Mouse (Mus musculus) heart, embryonic 10.5 days (tissue): ENCODE measurements around the gene Kdelc2. TPM values are rescaled to one million over a fixed set of nuclear protein-coding genes. Genes with fewer than 3 reads are reported as not detected.

ENCODE experiments used
- DNase-seq: peaks from one replicate; pipeline ENCODE4 v3.0.0-alpha.2; 2017; ENCODE audit warnings: low spot score
- H3K27ac ChIP-seq: fragments of 300-500 bp; sonication (generic); 2 replicates; pipeline ENCODE4 v1.5.1; 2016; ENCODE audit warnings: mild to moderate bottlenecking
- H3K27me3 ChIP-seq: fragments of 300-500 bp; sonication (generic); 2 replicates; pipeline ENCODE4 v1.6.1; 2016; ENCODE audit warnings: mild to moderate bottlenecking; ENCODE audit not compliant: poor library complexity, insufficient read depth, severe bottlenecking
- H3K36me3 ChIP-seq: fragments of 300-500 bp; sonication (generic); 2 replicates; pipeline ENCODE4 v1.6.1; 2016; ENCODE audit warnings: mild to moderate bottlenecking, moderate library complexity
- H3K4me1 ChIP-seq: fragments of 300-500 bp; sonication (generic); 2 replicates; pipeline ENCODE4 v1.6.1; 2016; ENCODE audit warnings: mild to moderate bottlenecking
- H3K4me3 ChIP-seq: fragments of 300-500 bp; sonication (generic); 2 replicates; pipeline ENCODE4 v1.5.1; 2016; ENCODE audit warnings: mild to moderate bottlenecking, moderate library complexity
- H3K9me3 ChIP-seq: fragments of 300-500 bp; sonication (generic); 2 replicates; pipeline ENCODE4 v1.6.1; 2016; ENCODE audit warnings: mild to moderate bottlenecking, moderate library complexity
- WGBS: fragments of 180-500 bp; shearing (Covaris S2); methylation state at CpG from one replicate; pipeline ENCODE4 v1.1.7; 2016; 5-methylcytosine and 5-hydroxymethylcytosine counted together
- microRNA-seq: library from miRNA; unstranded; fragments of <30 nt; microRNA quantifications from one replicate; pipeline ENCODE4, GENCODE M21; 2017
- polyA plus RNA-seq: library from polyadenylated mRNA; unstranded; fragments of >200 nt; fragmentation: Nextera tagmentation; extraction: Ambion mirVana; gene quantifications from 2 replicates; pipeline ENCODE4 v1.2.1, GENCODE M21; 2016

Gene Kdelc2
- polyA plus RNA-seq, 1 experiment from 2014 or later, result 17.5 TPM

GRCm38 (mm10) chr9:53422133-53422896, 38.5 kb downstream of the Kdelc2 start:
- H3K27ac ChIP-seq, result no peak overlapping the region
- no peak overlapping the region for H3K4me3 ChIP-seq
- no peaks in the 10 kb centered on the region for H3K9me3 ChIP-seq
- WGBS, result 49% methylated on average over 9 of the region's 9 CpGs
- no peaks in the 10 kb centered on the region for H3K36me3 ChIP-seq
- H3K27me3 ChIP-seq, result no peaks in the 10 kb centered on the region
- H3K4me1 ChIP-seq, result peaks cover 4% of the 10 kb centered on the region; the same call in 1 of the 2 replicates
- DNase-seq, result no peak

GRCm38 (mm10) chr9:53426726-53427125, 42.9 kb downstream of the Kdelc2 start:
- Histone ChIP-seq H3K36me3 (no peaks in the 10 kb centered on the region), H3K27ac (no peak overlapping the region), H3K27me3 (no peaks in the 10 kb centered on the region), H3K4me3 (no peak overlapping the region), H3K9me3 (no peaks in the 10 kb centered on the region), H3K4me1 (peaks cover 4% of the 10 kb centered on the region; the same call in 1 of the 2 replicates)
- no peak for DNase-seq
- WGBS, result 76% methylated on average over 3 of the region's 3 CpGs

DNA sequence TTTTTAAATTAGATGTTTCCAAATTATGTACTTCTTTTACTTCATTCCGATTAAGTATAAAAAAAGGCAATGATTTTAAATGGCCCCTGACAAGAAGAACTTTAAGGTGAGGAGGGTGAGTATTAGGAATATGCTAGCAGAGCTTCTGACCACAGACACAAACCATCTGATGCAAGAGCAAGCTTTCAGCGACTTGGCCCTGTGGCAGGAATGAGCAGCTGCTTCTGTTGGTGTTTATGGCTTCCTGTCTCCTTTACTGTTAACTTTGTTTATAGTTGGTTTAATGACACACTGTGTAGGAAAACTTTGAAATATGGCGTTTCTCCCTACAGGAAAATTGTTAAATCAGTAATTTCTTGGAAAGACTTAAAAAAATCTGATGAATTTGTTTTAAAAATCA, 43.8 kb downstream of the Kdelc2 start:
- no peak for DNase-seq
- Histone ChIP-seq H3K36me3 (no peaks in the 10 kb centered on the region), H3K9me3 (no peaks in the 10 kb centered on the region), H3K4me3 (no peak overlapping the region), H3K4me1 (peaks cover 4% of the 10 kb centered on the region; the same call in 1 of the 2 replicates), H3K27ac (no peak overlapping the region), H3K27me3 (no peaks in the 10 kb centered on the region)
- WGBS, result 69% methylated on average over 3 of the region's 3 CpGs

- Histone ChIP-seq H3K4me1 (no peaks in the 10 kb centered on the region), H3K36me3 (peaks cover 24% of the 10 kb centered on the region), H3K9me3 (no peaks in the 10 kb centered on the region), H3K27ac (no peak overlapping the region), H3K4me3 (no peak overlapping the region), H3K27me3 (no peaks in the 10 kb centered on the region)
- WGBS, result 84% methylated on average over 14 of the region's 14 CpGs
- DNase-seq, result no peak
Observed at GRCm38 (mm10) chr9:53435830-53436570, 52.2 kb downstream of the Kdelc2 start.

DNA sequence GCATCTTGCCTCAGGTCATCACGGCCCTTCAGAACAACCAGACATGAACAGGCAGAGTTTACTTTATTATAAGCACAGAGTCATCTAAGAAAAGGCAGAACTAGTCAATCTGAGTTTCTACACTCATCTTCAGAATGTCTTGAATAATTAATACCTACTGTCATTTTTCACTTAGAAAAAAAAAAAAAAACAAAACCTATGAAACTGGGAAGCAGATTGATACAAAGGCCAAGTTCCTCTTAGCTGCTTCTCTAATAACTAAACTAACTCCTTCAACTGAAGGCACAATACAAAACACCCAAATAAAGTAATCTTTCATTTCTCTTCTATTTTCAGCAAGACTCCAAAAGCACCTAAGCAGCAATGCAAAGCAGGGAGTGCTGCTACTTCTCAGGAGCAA, 66.8 kb downstream of the Kdelc2 start:
- Histone ChIP-seq H3K4me3 (no peak overlapping the region), H3K27ac (no peak overlapping the region), H3K4me1 (no peaks in the 10 kb centered on the region), H3K27me3 (no peaks in the 10 kb centered on the region), H3K9me3 (no peaks in the 10 kb centered on the region), H3K36me3 (peaks cover 63% of the 10 kb centered on the region)
- DNase-seq, result no peak
- 83% methylated on average over 1 of the region's 1 CpGs for WGBS

Small RNAs within 50 kb of the gene (microRNA-seq; reads per million reads assigned to microRNA genes)
- gene Mir130c, result not detected

Other genes starting within 250 kb of the Kdelc2 start
- 23.2 and 25.5 TPM in 2 replicates for gene Ddx10, start 136.0 kb upstream of the Kdelc2 start, polyA plus RNA-seq
- gene Exph5, start 82.4 kb upstream of the Kdelc2 start, polyA plus RNA-seq, result 0.31 and 0.65 TPM in 2 replicates
- 0.09 and 0.58 TPM in 2 replicates for gene 4930550C14Rik, start 18.3 kb downstream of the Kdelc2 start, polyA plus RNA-seq
- 10.5 and 11.1 TPM in 2 replicates for gene Atm, start 152.7 kb downstream of the Kdelc2 start, polyA plus RNA-seq
- 17.5 TPM in 2 replicates for gene Npat, start 153.0 kb downstream of the Kdelc2 start, polyA plus RNA-seq
- 79.2 and 113 TPM in 2 replicates for gene Acat1, start 226.4 kb downstream of the Kdelc2 start, polyA plus RNA-seq